Mouse (Mus musculus) hindbrain, embryonic 10.5 days (tissue): ENCODE measurements at regions not wholly inside any gene's neighbourhood (a gene's known extent, or its start where the extent isn't known, plus 50 kb on each side); places are given as distances from the start of the nearest gene placed in this dataset.
"Not testable (repeated sequence)": the region's sequence is repeated elsewhere in the genome, so short reads cannot be mapped to it uniquely, and the experiment has no call there.

Experiments used
- DNase-seq: peaks from one replicate; pipeline ENCODE4 v3.0.0-alpha.2; 2017; ENCODE audit warnings: low spot score
- H3K27ac ChIP-seq: fragments of 300-500 bp; sonication (generic); 2 replicates; pipeline ENCODE4 v1.5.1; 2016; ENCODE audit warnings: mild to moderate bottlenecking, moderate library complexity
- H3K27me3 ChIP-seq: fragments of 300-500 bp; sonication (generic); 2 replicates; pipeline ENCODE4 v1.6.1; 2016; ENCODE audit warnings: mild to moderate bottlenecking; ENCODE audit not compliant: poor library complexity, insufficient read depth, severe bottlenecking
- H3K36me3 ChIP-seq: fragments of 300-500 bp; sonication (generic); 2 replicates; pipeline ENCODE4 v1.6.1; 2016; ENCODE audit warnings: mild to moderate bottlenecking, moderate library complexity
- H3K4me1 ChIP-seq: fragments of 300-500 bp; sonication (generic); replicated peaks from 2 replicates; pipeline ENCODE4 v1.6.1; 2016; ENCODE audit warnings: mild to moderate bottlenecking
- H3K4me3 ChIP-seq: fragments of 300-500 bp; sonication (generic); 2 replicates; pipeline ENCODE4 v1.5.1; 2016; ENCODE audit warnings: mild to moderate bottlenecking, moderate library complexity
- H3K9me3 ChIP-seq: fragments of 300-500 bp; sonication (generic); 2 replicates; pipeline ENCODE4 v1.6.1; 2016; ENCODE audit warnings: mild to moderate bottlenecking, moderate library complexity
- WGBS: fragments of 180-500 bp; shearing (Covaris S2); methylation state at CpG from one replicate; pipeline ENCODE4 v1.1.7; 2016; 5-methylcytosine and 5-hydroxymethylcytosine counted together

- no peak for DNase-seq
- H3K27me3 ChIP-seq, result no peaks in the 10 kb centered on the region
- no peaks in the 10 kb centered on the region for H3K36me3 ChIP-seq
- H3K4me3 ChIP-seq, result no peak overlapping the region
- H3K9me3 ChIP-seq, result no peaks in the 10 kb centered on the region
- no peak overlapping the region for H3K27ac ChIP-seq
- 93% methylated on average over 4 of the region's 4 CpGs for WGBS
- H3K4me1 ChIP-seq, result no peaks in the 10 kb centered on the region
Measured at GRCm38 (mm10) chr3:21908828-21909227, 167.6 kb upstream of the Tbl1xr1 start.

- Histone ChIP-seq H3K27me3 (no peaks in the 10 kb centered on the region), H3K4me3 (no peak overlapping the region), H3K36me3 (no peaks in the 10 kb centered on the region), H3K9me3 (no peaks in the 10 kb centered on the region), H3K27ac (no peak overlapping the region), H3K4me1 (no peaks in the 10 kb centered on the region)
- no peak for DNase-seq
- 67% methylated on average over 1 of the region's 1 CpGs for WGBS
Measured at GRCm38 (mm10) chr3:21910080-21910479, 166.4 kb upstream of the Tbl1xr1 start.

GRCm38 (mm10) chr3:21911071-21911470 is 165.4 kb upstream of the Tbl1xr1 start:
- Histone ChIP-seq H3K36me3 (no peaks in the 10 kb centered on the region), H3K27ac (no peak overlapping the region), H3K4me1 (no peaks in the 10 kb centered on the region), H3K27me3 (no peaks in the 10 kb centered on the region), H3K4me3 (no peak overlapping the region), H3K9me3 (no peaks in the 10 kb centered on the region)
- no peak for DNase-seq

- no peak for DNase-seq
- H3K4me3 ChIP-seq, result no peak overlapping the region
- no peaks in the 10 kb centered on the region for H3K36me3 ChIP-seq
- H3K27me3 ChIP-seq, result no peaks in the 10 kb centered on the region
- WGBS, result 85% methylated on average over 9 of the region's 9 CpGs
- no peaks in the 10 kb centered on the region for H3K4me1 ChIP-seq
- no peaks in the 10 kb centered on the region for H3K9me3 ChIP-seq
- no peak overlapping the region for H3K27ac ChIP-seq
Measured at GRCm38 (mm10) chr3:21917228-21917910, 159.1 kb upstream of the Tbl1xr1 start.

- no peaks in the 10 kb centered on the region for H3K9me3 ChIP-seq
- WGBS, result 94% methylated on average over 10 of the region's 10 CpGs
- no peak for DNase-seq
Measured at GRCm38 (mm10) chr3:21918431-21918830, 158.0 kb upstream of the Tbl1xr1 start.

GRCm38 (mm10) chr3:21919931-21920330 is 156.5 kb upstream of the Tbl1xr1 start:
- WGBS, result 93% methylated on average over 7 of the region's 7 CpGs
- Histone ChIP-seq H3K27ac (no peak overlapping the region), H3K4me3 (no peak overlapping the region), H3K4me1 (no peaks in the 10 kb centered on the region), H3K9me3 (no peaks in the 10 kb centered on the region), H3K36me3 (no peaks in the 10 kb centered on the region), H3K27me3 (no peaks in the 10 kb centered on the region)
- DNase-seq, result no peak

More at GRCm38 (mm10) chr3:21918431-21918830, 158.0 kb upstream of the Tbl1xr1 start:
- H3K36me3 ChIP-seq, result no peaks in the 10 kb centered on the region
- no peaks in the 10 kb centered on the region for H3K4me1 ChIP-seq
- no peaks in the 10 kb centered on the region for H3K27me3 ChIP-seq
- no peak overlapping the region for H3K4me3 ChIP-seq
- H3K27ac ChIP-seq, result no peak overlapping the region

GRCm38 (mm10) chr3:21931951-21932350 is 144.5 kb upstream of the Tbl1xr1 start:
- Histone ChIP-seq H3K9me3 (no peaks in the 10 kb centered on the region), H3K27me3 (no peaks in the 10 kb centered on the region), H3K4me1 (peaks cover 28% of the 10 kb centered on the region), H3K36me3 (no peaks in the 10 kb centered on the region), H3K4me3 (no peak overlapping the region), H3K27ac (no peak overlapping the region)
- no peak for DNase-seq
- WGBS, result 93% methylated on average over 6 of the region's 6 CpGs

GRCm38 (mm10) chr3:21932696-21933095 is 143.8 kb upstream of the Tbl1xr1 start:
- not testable (repeated sequence) for H3K9me3 ChIP-seq, DNase-seq, H3K27me3 ChIP-seq, H3K36me3 ChIP-seq, H3K4me3 ChIP-seq, H3K27ac ChIP-seq
- WGBS, result 90% methylated on average over 8 of the region's 8 CpGs
- H3K4me1 ChIP-seq, result peaks cover 36% of the 10 kb centered on the region

- no peaks in the 10 kb centered on the region for H3K36me3 ChIP-seq
- peak overlapping the region; percentile 45 for H3K4me3 ChIP-seq
- H3K4me1 ChIP-seq, result peaks cover 45% of the 10 kb centered on the region
- no peaks in the 10 kb centered on the region for H3K9me3 ChIP-seq
- 2% methylated on average over 5 of the region's 5 CpGs for WGBS
- H3K27me3 ChIP-seq, result no peaks in the 10 kb centered on the region
- H3K27ac ChIP-seq, result peak overlapping the region; percentile 86
- DNase-seq, result peak; percentile 51
Measured at GRCm38 (mm10) chr3:21934731-21935271, 141.7 kb upstream of the Tbl1xr1 start.

GRCm38 (mm10) chr3:21935571-21936261 is 140.7 kb upstream of the Tbl1xr1 start:
- no peaks in the 10 kb centered on the region for H3K9me3 ChIP-seq
- peak overlapping the region; percentile 86 for H3K27ac ChIP-seq
- H3K4me1 ChIP-seq, result peaks cover 45% of the 10 kb centered on the region
- peak overlapping the region; percentile 45 for H3K4me3 ChIP-seq
- H3K36me3 ChIP-seq, result no peaks in the 10 kb centered on the region
- DNase-seq, result peak; percentile 97
- H3K27me3 ChIP-seq, result no peaks in the 10 kb centered on the region
- 1% methylated on average over 24 of the region's 24 CpGs for WGBS

GRCm38 (mm10) chr3:21936262-21936603 is 140.2 kb upstream of the Tbl1xr1 start:
- peak overlapping the region; percentile 86 for H3K27ac ChIP-seq
- H3K4me1 ChIP-seq, result peaks cover 45% of the 10 kb centered on the region
- no peaks in the 10 kb centered on the region for H3K9me3 ChIP-seq
- H3K36me3 ChIP-seq, result no peaks in the 10 kb centered on the region
- H3K27me3 ChIP-seq, result no peaks in the 10 kb centered on the region
- DNase-seq, result no peak
- H3K4me3 ChIP-seq, result peak overlapping the region; percentile 45
- WGBS, result 2% methylated on average over 8 of the region's 8 CpGs

- Histone ChIP-seq H3K4me1 (peaks cover 45% of the 10 kb centered on the region), H3K36me3 (no peaks in the 10 kb centered on the region), H3K4me3 (peak overlapping the region; percentile 45), H3K9me3 (no peaks in the 10 kb centered on the region), H3K27ac (peak overlapping the region; percentile 86), H3K27me3 (no peaks in the 10 kb centered on the region)
- 11% methylated on average over 8 of the region's 8 CpGs for WGBS
- peak; percentile 30 for DNase-seq
Measured at GRCm38 (mm10) chr3:21936616-21937015, 139.8 kb upstream of the Tbl1xr1 start.

- Histone ChIP-seq H3K27ac (peak overlapping the region; percentile 86), H3K4me3 (no peak overlapping the region), H3K4me1 (peaks cover 45% of the 10 kb centered on the region), H3K27me3 (no peaks in the 10 kb centered on the region), H3K9me3 (no peaks in the 10 kb centered on the region), H3K36me3 (no peaks in the 10 kb centered on the region)
- no peak for DNase-seq
- WGBS, result 49% methylated on average over 7 of the region's 7 CpGs
Measured at GRCm38 (mm10) chr3:21937281-21938035, 139.0 kb upstream of the Tbl1xr1 start.
